In genomic region chr11:113373331-113373730, GRCm38 (mm10) we compare ENCODE assay signal across 28 mouse cellular contexts.
DNase-seq lines count a peak whose midpoint lies in the region; ATAC-seq lines count a peak whose summit lies in the region.
"Had no signal": no experiment of that assay in that cellular context is flagged by ENCODE, and none has a peak within 500 bp of the region (broad histone marks: within the 10 kb centered on the region; RNA-seq: fewer than 3 reads in every experiment).

No protein-coding gene starts in this region.

- WGBS in hindbrain, embryonic 14.5 days, result 70% methylated on average over 9 of the region's 9 CpGs
- WGBS in hindbrain, embryonic 11.5 days, result 94% methylated on average over 9 of the region's 9 CpGs
- 94% methylated on average over 9 of the region's 9 CpGs for WGBS in midbrain, embryonic 10.5 days
- 86% methylated on average over 9 of the region's 9 CpGs for WGBS in midbrain, embryonic 16.5 days

- DNase-seq in cerebellum, postnatal 14 days, result peak; percentile 80 to 86
- DNase-seq in cerebellum, adult 11 months, result no peak
- DNase-seq in hindbrain, embryonic 14.5 days (ENCODE audit: low spot score), result no peak
- no peak for DNase-seq in hindbrain, embryonic 11.5 days (ENCODE audit: low spot score)
- no peak for DNase-seq in midbrain, embryonic 10.5 days (ENCODE audit: low spot score)
- peak; percentile 28 for DNase-seq in layer of hippocampus, adult 9-11 months
- DNase-seq in left cerebral cortex, adult 8-10 months (ENCODE audit: low spot score in 2 of 2), result no peak
- DNase-seq: adrenal gland, postnatal 14 days; cerebellum, adult 11-12 months; gastrocnemius, postnatal 36 days; heart, adult 2 months; heart, postnatal 14 days; kidney, adult 2 months; liver, postnatal 0 days; right cerebral cortex, adult 18-20 months; thymus, adult 2 months; thymus, postnatal 4 days had no signal

- no peak overlapping the region for H3K4me2 ChIP-seq in hindbrain, embryonic 14.5 days (replicated peaks)
- H3K4me2 ChIP-seq in hindbrain, embryonic 11.5 days (replicated peaks; ENCODE audit: low read depth, low read length), result no peak overlapping the region
- H3K4me2 ChIP-seq in midbrain, embryonic 16.5 days (ENCODE audit: low read length), result no peak overlapping the region
- H3K4me2 ChIP-seq: forebrain, embryonic 13.5 days; heart, embryonic 13.5 days; midbrain, embryonic 12.5 days; neural tube, embryonic 15.5 days had no signal

- H3K36me3 ChIP-seq in hindbrain, embryonic 14.5 days (replicated peaks; ENCODE audit: control insufficient read depth, insufficient read depth), result no peaks in the 10 kb centered on the region
- H3K36me3 ChIP-seq in hindbrain, embryonic 11.5 days (ENCODE audit: control insufficient read depth, insufficient read depth, low read length), result no peaks in the 10 kb centered on the region
- H3K36me3 ChIP-seq in midbrain, embryonic 10.5 days, result no peaks in the 10 kb centered on the region
- no peaks in the 10 kb centered on the region for H3K36me3 ChIP-seq in midbrain, embryonic 16.5 days (ENCODE audit: control insufficient read depth, insufficient read depth, low read length)
- H3K36me3 ChIP-seq: heart, embryonic 13.5 days; midbrain, embryonic 12.5 days; neural tube, embryonic 15.5 days had no signal

- no peaks in the 10 kb centered on the region for H3K9me3 ChIP-seq in hindbrain, embryonic 14.5 days (ENCODE audit: control insufficient read depth, low read length)
- no peaks in the 10 kb centered on the region for H3K9me3 ChIP-seq in hindbrain, embryonic 11.5 days (ENCODE audit: control insufficient read depth, low read length)
- H3K9me3 ChIP-seq in midbrain, embryonic 10.5 days (replicated peaks), result peaks cover 8% of the 10 kb centered on the region; the same call in 1 of the 2 replicates
- no peaks in the 10 kb centered on the region for H3K9me3 ChIP-seq in midbrain, embryonic 16.5 days (replicated peaks; ENCODE audit: control insufficient read depth, low read length, poor library complexity, severe bottlenecking)
- H3K9me3 ChIP-seq: forebrain, embryonic 13.5 days; midbrain, embryonic 12.5 days; neural tube, embryonic 15.5 days had no signal

- H3K9ac ChIP-seq in hindbrain, embryonic 14.5 days, result no peak overlapping the region
- no peak overlapping the region for H3K9ac ChIP-seq in hindbrain, embryonic 11.5 days (ENCODE audit: low read depth, low read length)
- H3K9ac ChIP-seq in midbrain, embryonic 16.5 days (ENCODE audit: low read depth, low read length), result no peak overlapping the region
- H3K9ac ChIP-seq: forebrain, embryonic 13.5 days; heart, embryonic 13.5 days; liver, postnatal 0 days; midbrain, embryonic 12.5 days; neural tube, embryonic 15.5 days had no signal

- peaks cover 13% of the 10 kb centered on the region; the same call in 1 of the 2 replicates for H3K4me1 ChIP-seq in hindbrain, embryonic 14.5 days (replicated peaks; ENCODE audit: control insufficient read depth, insufficient read depth, low read length)
- no peaks in the 10 kb centered on the region for H3K4me1 ChIP-seq in hindbrain, embryonic 11.5 days (replicated peaks; ENCODE audit: control insufficient read depth, insufficient read depth, low read length)
- H3K4me1 ChIP-seq in midbrain, embryonic 10.5 days, result peaks cover 10% of the 10 kb centered on the region
- H3K4me1 ChIP-seq in midbrain, embryonic 16.5 days (ENCODE audit: control insufficient read depth, insufficient read depth, low read length), result peaks cover 5% of the 10 kb centered on the region; the same call in 1 of the 2 replicates
- H3K4me1 ChIP-seq: heart, embryonic 13.5 days had no signal

- H3K4me3 ChIP-seq in hindbrain, embryonic 14.5 days (replicated peaks; ENCODE audit: low read length), result no peak overlapping the region
- no peak overlapping the region for H3K4me3 ChIP-seq in hindbrain, embryonic 11.5 days (ENCODE audit: low read depth, low read length)
- H3K4me3 ChIP-seq in midbrain, embryonic 10.5 days, result no peak overlapping the region
- no peak overlapping the region for H3K4me3 ChIP-seq in midbrain, embryonic 16.5 days (ENCODE audit: low read depth, low read length)
- H3K4me3 ChIP-seq: forebrain, embryonic 13.5 days; heart, adult 2 months; heart, embryonic 13.5 days; left cerebral cortex, adult 2 months; midbrain, embryonic 12.5 days; myocyte; neural tube, embryonic 15.5 days had no signal

- H3K27ac ChIP-seq in hindbrain, embryonic 14.5 days, result no peak overlapping the region
- no peak overlapping the region for H3K27ac ChIP-seq in hindbrain, embryonic 11.5 days (ENCODE audit: low read depth, low read length)
- 0 out of 2 replicates have a peak overlapping the region, but pooled peaks have one; percentile 28 for H3K27ac ChIP-seq in midbrain, embryonic 10.5 days (replicated peaks)
- no peak overlapping the region for H3K27ac ChIP-seq in midbrain, embryonic 16.5 days (ENCODE audit: low read length)
- H3K27ac ChIP-seq: forebrain, embryonic 13.5 days; heart, adult 2 months; heart, embryonic 13.5 days; kidney, postnatal 0 days; left cerebral cortex, adult 2 months; macrophage; midbrain, embryonic 12.5 days; neural tube, embryonic 15.5 days had no signal

- no peaks in the 10 kb centered on the region for H3K27me3 ChIP-seq in hindbrain, embryonic 14.5 days (ENCODE audit: control insufficient read depth, insufficient read depth, low read length)
- no peaks in the 10 kb centered on the region for H3K27me3 ChIP-seq in hindbrain, embryonic 11.5 days (ENCODE audit: control insufficient read depth, insufficient read depth, low read length)
- no peaks in the 10 kb centered on the region for H3K27me3 ChIP-seq in midbrain, embryonic 10.5 days (ENCODE audit: low read depth, poor library complexity, severe bottlenecking)
- H3K27me3 ChIP-seq in midbrain, embryonic 16.5 days (ENCODE audit: control insufficient read depth, insufficient read depth, low read depth, low read length), result no peaks in the 10 kb centered on the region
- H3K27me3 ChIP-seq: forebrain, embryonic 13.5 days; heart, embryonic 13.5 days; neural tube, embryonic 15.5 days had no signal

- ATAC-seq in hindbrain, embryonic 14.5 days (ENCODE audit: low FRiP score), result peak; percentile 14; the same call in 1 of the 2 replicates
- no peak for ATAC-seq in hindbrain, embryonic 11.5 days (ENCODE audit: low FRiP score)
- ATAC-seq in midbrain, embryonic 16.5 days, result no peak
- ATAC-seq: CD4-positive, CD25-positive, alpha-beta regulatory T cell, adult 4 months; forebrain, embryonic 13.5 days; liver, postnatal 0 days; lung, postnatal 0 days had no signal

Comparison
In these comparisons a context has a peak if more than half of its experiments do, and no peak if none do; other contexts are left out.
1. DNase-seq: peak in cerebellum, postnatal 14 days (2 of 2) and layer of hippocampus, adult 9-11 months (single experiment); none in cerebellum, adult 11 months (single experiment), hindbrain, embryonic 14.5 days (single experiment), hindbrain, embryonic 11.5 days (single experiment), midbrain, embryonic 10.5 days (single experiment) and left cerebral cortex, adult 8-10 months (0 of 2).